Mouse (Mus musculus) kidney, postnatal 0 days (tissue): Measurements from ENCODE around the gene Ovol2. TPM values are rescaled to one million over a fixed set of nuclear protein-coding genes. Genes with fewer than 3 reads are reported as not detected.
A peak's percentile ranks its signal among the peaks of the same experiment; 100 is the strongest.

Experiments used
- ATAC-seq: fragments of 200-750 bp; cut with Nextera tagmentation; replicated peaks from 2 replicates; pipeline ENCODE4 v1.8.0; 2017; ENCODE audit warnings: low read depth, moderate number of reproducible peaks, moderate TSS enrichment, moderate library complexity; ENCODE audit not compliant: low FRiP score
- DNase-seq: peaks from one replicate; pipeline ENCODE4 v3.0.0-alpha.2; 2016; ENCODE audit warnings: low spot score
- H3K27ac ChIP-seq: fragments of 300-500 bp; sonication (generic); 2 replicates; pipeline ENCODE4 v1.5.1; 2014; ENCODE audit warnings: mild to moderate bottlenecking
- H3K27me3 ChIP-seq: fragments of 300-500 bp; sonication (generic); 2 replicates; pipeline ENCODE4 v1.6.1; 2014; ENCODE audit warnings: low read length, mixed read lengths; ENCODE audit not compliant: insufficient read depth
- H3K36me3 ChIP-seq: fragments of 300-500 bp; sonication (generic); 2 replicates; pipeline ENCODE4 v1.6.1; 2014; ENCODE audit warnings: low read length, mixed read lengths; ENCODE audit not compliant: insufficient read depth
- H3K4me1 ChIP-seq: fragments of 300-500 bp; sonication (generic); replicated peaks from 2 replicates; pipeline ENCODE4 v1.6.1; 2014; ENCODE audit warnings: antibody characterized with exemption, low read length, mixed read lengths; ENCODE audit not compliant: insufficient read depth
- H3K4me2 ChIP-seq: fragments of 300-500 bp; sonication (generic); 2 replicates; pipeline ENCODE4 v1.6.1; 2014; ENCODE audit warnings: mild to moderate bottlenecking, low read length, moderate library complexity, mixed read lengths
- H3K4me3 ChIP-seq: fragments of 300-500 bp; sonication (generic); replicated peaks from 2 replicates; pipeline ENCODE4 v1.5.1; 2014; ENCODE audit warnings: low read depth, low read length
- H3K9ac ChIP-seq: fragments of 300-500 bp; sonication (generic); 2 replicates; pipeline ENCODE4 v1.6.1; 2014; ENCODE audit warnings: low read depth, low read length
- H3K9me3 ChIP-seq: fragments of 300-500 bp; sonication (generic); replicated peaks from 2 replicates; pipeline ENCODE4 v1.6.1; 2016; ENCODE audit warnings: low read length, inconsistent platforms, mixed read lengths
- CTCF ChIP-seq: IDR thresholded peaks from 2 replicates; pipeline ENCODE4 v1.5.1; 2016; ENCODE audit warnings: antibody characterized with exemption, low read depth, mild to moderate bottlenecking, moderate library complexity
- WGBS: fragments of 180-500 bp; shearing (Covaris S2); extraction: QIAGEN DNeasy Blood & Tissue Kit; methylation state at CpG from one replicate; pipeline ENCODE4 v1.1.7; 2014; 5-methylcytosine and 5-hydroxymethylcytosine counted together
- polyA plus RNA-seq: library from polyadenylated mRNA; unstranded; fragments of >200 nt; fragmentation: Nextera tagmentation; extraction: Ambion mirVana; gene quantifications from 2 replicates; pipeline ENCODE4 v1.2.1, GENCODE M21; 2015

Ovol2 gene
- polyA plus RNA-seq, 1 experiment from 2014 or later = 1.8 TPM

GRCm38 (mm10) chr2:144280568-144280967 is 51.4 kb downstream of the Ovol2 start:
- H3K27me3 ChIP-seq = no peaks in the 10 kb centered on the region
- no peak overlapping the region for H3K27ac ChIP-seq
- no peaks in the 10 kb centered on the region for H3K9me3 ChIP-seq
- TF ChIP-seq CTCF = no peak
- H3K4me1 ChIP-seq = no peaks in the 10 kb centered on the region
- no peak for ATAC-seq
- 0 out of 2 replicates have a peak, but pooled peaks cover 9% of the 10 kb centered on the region for H3K36me3 ChIP-seq
- 53% methylated on average over 3 of the region's 3 CpGs for WGBS
- no peak overlapping the region for H3K4me3 ChIP-seq
- H3K4me2 ChIP-seq = no peak overlapping the region
- DNase-seq = no peak
- no peak overlapping the region for H3K9ac ChIP-seq

GRCm38 (mm10) chr2:144279742-144280141 is 52.2 kb downstream of the Ovol2 start:
- ATAC-seq (peak; percentile 69), DNase-seq (no peak)
- 0 out of 2 replicates have a peak, but pooled peaks cover 9% of the 10 kb centered on the region for H3K36me3 ChIP-seq
- H3K27ac ChIP-seq = 0 out of 2 replicates have a peak overlapping the region, but pooled peaks have one; percentile 19
- H3K4me3 ChIP-seq = no peak overlapping the region
- no peaks in the 10 kb centered on the region for H3K9me3 ChIP-seq
- TF ChIP-seq CTCF = no peak
- no peak overlapping the region for H3K9ac ChIP-seq
- H3K27me3 ChIP-seq = no peaks in the 10 kb centered on the region
- 0 out of 2 replicates have a peak, but pooled peaks cover 4% of the 10 kb centered on the region for H3K4me1 ChIP-seq
- no peak overlapping the region for H3K4me2 ChIP-seq
- 55% methylated on average over 5 of the region's 5 CpGs for WGBS

DNA sequence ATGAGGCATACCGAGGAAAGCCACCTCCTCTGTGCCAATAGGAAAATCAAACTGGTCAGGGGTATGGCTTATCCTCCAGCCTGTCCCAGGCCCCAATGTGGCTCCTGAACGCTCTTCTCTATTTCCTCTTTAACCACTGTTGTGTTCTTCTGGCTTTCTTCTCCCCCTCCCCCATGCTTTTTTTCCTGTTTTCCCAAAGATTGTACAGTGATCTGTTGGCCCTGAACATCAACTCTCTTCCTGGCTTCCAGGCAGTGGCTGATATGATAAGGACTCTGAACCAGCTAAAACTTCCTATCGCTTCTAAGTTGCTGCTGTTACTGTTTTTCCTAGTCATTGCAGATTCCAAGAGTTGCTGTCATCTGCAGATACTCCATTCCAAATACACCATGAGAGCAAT is 55.1 kb downstream of the Ovol2 start:
- no peak overlapping the region for H3K27ac ChIP-seq
- 89% methylated on average over 3 of the region's 3 CpGs for WGBS
- no peak for TF ChIP-seq CTCF

DNA sequence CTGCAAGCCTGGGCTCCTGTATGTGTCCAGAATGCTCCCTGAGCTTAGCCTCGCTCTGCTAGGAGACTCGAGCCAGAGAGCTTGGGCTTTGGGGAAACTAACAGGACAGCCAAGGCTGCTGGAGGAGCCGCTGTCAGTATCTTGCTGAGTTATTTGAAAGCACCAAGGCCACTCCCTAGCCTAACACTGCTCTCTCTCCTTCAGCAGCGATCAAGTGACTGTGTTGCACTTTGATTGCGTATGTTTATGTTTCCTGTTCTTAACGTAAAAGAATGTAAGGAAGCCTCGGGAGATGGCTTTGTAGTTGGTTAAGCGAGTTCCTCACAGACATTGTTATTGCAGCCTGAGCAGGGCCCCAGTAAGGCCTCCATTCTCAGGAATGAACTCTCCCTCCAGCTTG is 57.2 kb downstream of the Ovol2 start:
- 20% methylated on average over 8 of the region's 8 CpGs for WGBS
- peak; percentile 61 for DNase-seq
- no peaks in the 10 kb centered on the region for H3K9me3 ChIP-seq
- H3K27me3 ChIP-seq = no peaks in the 10 kb centered on the region
- no peak overlapping the region for H3K4me3 ChIP-seq
- 0 out of 2 replicates have a peak, but pooled peaks cover 6% of the 10 kb centered on the region for H3K36me3 ChIP-seq
- H3K4me1 ChIP-seq = 0 out of 2 replicates have a peak, but pooled peaks cover 7% of the 10 kb centered on the region
- no peak for TF ChIP-seq CTCF
- H3K4me2 ChIP-seq = peak overlapping the region; percentile 3; the same call in 1 of the 2 replicates
- H3K9ac ChIP-seq = peak overlapping the region; percentile 42; the same call in 1 of the 2 replicates
- no peak for ATAC-seq
- H3K27ac ChIP-seq = peak overlapping the region; percentile 67

More for the DNA sequence above, 55.1 kb downstream of the Ovol2 start:
- H3K36me3 ChIP-seq = 0 out of 2 replicates have a peak, but pooled peaks cover 9% of the 10 kb centered on the region
- no peaks in the 10 kb centered on the region for H3K9me3 ChIP-seq
- no peak overlapping the region for H3K9ac ChIP-seq
- no peak for ATAC-seq
- H3K4me2 ChIP-seq = no peak overlapping the region
- 0 out of 2 replicates have a peak, but pooled peaks cover 7% of the 10 kb centered on the region for H3K4me1 ChIP-seq
- no peaks in the 10 kb centered on the region for H3K27me3 ChIP-seq
- no peak overlapping the region for H3K4me3 ChIP-seq
- DNase-seq = no peak

GRCm38 (mm10) chr2:144272088-144272487 is 59.9 kb downstream of the Ovol2 start:
- Histone ChIP-seq H3K4me3 (no peak overlapping the region), H3K9ac (no peak overlapping the region), H3K27me3 (no peaks in the 10 kb centered on the region), H3K4me1 (peaks cover 14% of the 10 kb centered on the region), H3K4me2 (no peak overlapping the region), H3K27ac (no peak overlapping the region), H3K36me3 (no peaks in the 10 kb centered on the region), H3K9me3 (no peaks in the 10 kb centered on the region)
- no peak for TF ChIP-seq CTCF
- DNase-seq (no peak), ATAC-seq (no peak)
- WGBS = 83% methylated on average over 12 of the region's 12 CpGs

- peak within 1 kb of the TSS; percentile 93 for H3K27ac ChIP-seq
- peak within 1 kb of the TSS; percentile 79 for H3K4me2 ChIP-seq
- H3K9ac ChIP-seq = peak within 1 kb of the TSS; percentile 93
- H3K36me3 ChIP-seq = no peaks in the 10 kb centered on the region
- TF ChIP-seq CTCF = no peak
- no peaks in the 10 kb centered on the region for H3K27me3 ChIP-seq
- H3K4me1 ChIP-seq = peaks cover 16% of the 10 kb centered on the region
- peak; percentile 96 for DNase-seq
- under 1% methylated on average over 86 of the region's 93 CpGs for WGBS
- H3K4me3 ChIP-seq = peak within 1 kb of the TSS; percentile 79
- peak; percentile 95 for ATAC-seq
- H3K9me3 ChIP-seq = no peaks in the 10 kb centered on the region
Measured at GRCm38 (mm10) chr2:144270507-144271420, 61.2 kb downstream of the Ovol2 start, which contains the start of the genes Mgme1 and Snx5. TSS of gene Mgme1 (plus strand) at chr2:144270663. TSS of gene Snx5 (minus strand) at chr2:144270906.
